Mouse (Mus musculus) heart, postnatal 0 days (tissue): ENCODE results near the gene Clta. TPM values are rescaled to one million over a fixed set of nuclear protein-coding genes. Genes with fewer than 3 reads are reported as not detected.
A peak's percentile ranks its signal among the peaks of the same experiment; 100 is the strongest.

Source experiments
- ATAC-seq: fragments of 200-750 bp; cut with Nextera tagmentation; 2 replicates; pipeline ENCODE4 v1.8.0; 2017; ENCODE audit warnings: low read depth, moderate number of reproducible peaks, moderate library complexity; ENCODE audit not compliant: insufficient read depth
- DNase-seq: peaks from one replicate; pipeline ENCODE4 v3.0.0-alpha.2; 2016; ENCODE audit warnings: low spot score
- H3K27ac ChIP-seq: fragments of 300-500 bp; sonication (generic); 2 replicates; pipeline ENCODE4 v1.5.1; 2014; ENCODE audit warnings: low read depth, mild to moderate bottlenecking
- H3K27me3 ChIP-seq: fragments of 300-500 bp; sonication (generic); 2 replicates; pipeline ENCODE4 v1.6.1; 2014; ENCODE audit warnings: low read length, mixed read lengths; ENCODE audit not compliant: control insufficient read depth, insufficient read depth
- H3K36me3 ChIP-seq: fragments of 300-500 bp; sonication (generic); replicated peaks from 2 replicates; pipeline ENCODE4 v1.6.1; 2014; ENCODE audit warnings: low read length, mixed read lengths; ENCODE audit not compliant: control insufficient read depth, insufficient read depth
- H3K4me1 ChIP-seq: fragments of 300-500 bp; sonication (generic); 2 replicates; pipeline ENCODE4 v1.6.1; 2014; ENCODE audit warnings: antibody characterized with exemption; ENCODE audit not compliant: control insufficient read depth, insufficient read depth
- H3K4me2 ChIP-seq: fragments of 300-500 bp; sonication (generic); 2 replicates; pipeline ENCODE4 v1.6.1; 2014; ENCODE audit warnings: low read depth, mild to moderate bottlenecking, low read length, moderate library complexity
- H3K4me3 ChIP-seq: fragments of 300-500 bp; sonication (generic); 2 replicates; pipeline ENCODE4 v1.5.1; 2014; ENCODE audit warnings: low read depth, low read length
- H3K9ac ChIP-seq: fragments of 300-500 bp; sonication (generic); replicated peaks from 2 replicates; pipeline ENCODE4 v1.6.1; 2014; ENCODE audit warnings: low read depth, low read length, mixed read lengths
- H3K9me3 ChIP-seq: fragments of 300-500 bp; sonication (generic); replicated peaks from 2 replicates; pipeline ENCODE4 v1.6.1; 2016; ENCODE audit warnings: low read length; ENCODE audit not compliant: control insufficient read depth
- CTCF ChIP-seq: IDR thresholded peaks from 2 replicates; pipeline ENCODE4 v1.5.1; 2016; ENCODE audit warnings: antibody characterized with exemption, control low read depth, low read depth
- EP300 ChIP-seq: IDR thresholded peaks from 2 replicates; pipeline ENCODE4 v1.6.1; 2016; ENCODE audit warnings: antibody characterized with exemption, low read depth
- WGBS: fragments of 180-500 bp; shearing (Covaris S2); extraction: QIAGEN DNeasy Blood & Tissue Kit; methylation state at CpG from one replicate; pipeline ENCODE4 v1.1.7; 2014; 5-methylcytosine and 5-hydroxymethylcytosine counted together
- polyA plus RNA-seq: library from polyadenylated mRNA; unstranded; fragments of >200 nt; fragmentation: Nextera tagmentation; extraction: Ambion mirVana; gene quantifications from 2 replicates; pipeline ENCODE4 v1.2.1, GENCODE M21; 2015
- total RNA-seq: library from RNA; depleted of rRNA; stranded (reverse); fragments of >200 nt; gene quantifications from 2 replicates; pipeline ENCODE4 v1.2.3, GENCODE M21; 2014; ENCODE audit warnings: low replicate concordance

Clta gene
- total and polyA plus RNA-seq, 2 experiments from 2014 or later = 106 to 168 TPM

DNA sequence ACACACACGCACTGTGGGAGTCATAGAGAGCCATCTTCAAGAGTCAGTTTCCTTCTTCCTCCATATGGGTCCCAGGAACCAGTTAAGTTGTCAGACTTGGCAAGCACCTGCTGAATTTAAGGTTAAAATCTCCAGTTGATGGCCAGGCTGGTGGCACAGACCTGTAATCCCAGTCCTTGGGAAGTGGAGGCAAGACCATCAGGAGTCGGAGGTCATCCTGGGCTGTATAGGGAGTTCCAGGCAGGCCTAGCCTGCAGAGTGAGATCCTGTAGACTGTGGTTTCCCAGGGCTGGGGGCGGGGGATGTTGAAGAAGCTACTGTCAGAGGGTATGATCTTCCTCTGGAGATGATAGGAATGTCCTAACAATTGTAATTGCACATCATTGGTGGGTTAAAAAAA lies 15.3 kb upstream of the Clta start:
- H3K4me3 ChIP-seq = no peak overlapping the region
- no peak for TF ChIP-seq EP300
- TF ChIP-seq CTCF = no peak
- H3K9ac ChIP-seq = no peak overlapping the region
- 0 out of 2 replicates have a peak, but pooled peaks cover under 1% of the 10 kb centered on the region for H3K27me3 ChIP-seq
- DNase-seq (no peak), ATAC-seq (no peak)
- H3K36me3 ChIP-seq = no peaks in the 10 kb centered on the region
- WGBS = 81% methylated on average over 3 of the region's 3 CpGs
- no peaks in the 10 kb centered on the region for H3K9me3 ChIP-seq
- H3K4me2 ChIP-seq = no peak overlapping the region
- H3K27ac ChIP-seq = no peak overlapping the region
- H3K4me1 ChIP-seq = no peaks in the 10 kb centered on the region

DNA sequence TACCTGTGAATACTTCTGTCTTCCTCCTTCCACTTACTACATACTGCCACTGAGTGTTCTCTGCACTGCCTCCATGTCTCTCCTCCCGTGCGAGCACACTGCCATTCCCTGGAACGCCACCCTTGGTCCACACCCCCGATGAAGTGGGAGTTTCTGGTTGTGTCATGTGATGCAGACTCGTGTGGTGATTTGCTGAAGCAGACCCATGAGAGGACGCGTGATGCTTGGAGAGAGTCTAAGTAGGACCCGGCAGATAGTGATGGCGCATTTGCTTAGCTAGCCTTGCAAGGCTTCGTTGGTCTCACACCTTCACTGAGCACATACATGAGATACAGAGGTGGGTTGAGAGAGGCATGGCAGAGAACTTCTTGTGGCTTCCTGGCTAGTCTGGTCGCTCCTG lies 11.2 kb upstream of the Clta start:
- DNase-seq = no peak
- TF ChIP-seq EP300 (no peak), CTCF (no peak)
- Histone ChIP-seq H3K4me3 (no peak overlapping the region), H3K27ac (no peak overlapping the region), H3K4me1 (no peaks in the 10 kb centered on the region), H3K36me3 (no peaks in the 10 kb centered on the region), H3K9ac (no peak overlapping the region), H3K27me3 (no peaks in the 10 kb centered on the region), H3K4me2 (no peak overlapping the region), H3K9me3 (no peaks in the 10 kb centered on the region)
- ATAC-seq = no peak
- 88% methylated on average over 11 of the region's 11 CpGs for WGBS

DNA sequence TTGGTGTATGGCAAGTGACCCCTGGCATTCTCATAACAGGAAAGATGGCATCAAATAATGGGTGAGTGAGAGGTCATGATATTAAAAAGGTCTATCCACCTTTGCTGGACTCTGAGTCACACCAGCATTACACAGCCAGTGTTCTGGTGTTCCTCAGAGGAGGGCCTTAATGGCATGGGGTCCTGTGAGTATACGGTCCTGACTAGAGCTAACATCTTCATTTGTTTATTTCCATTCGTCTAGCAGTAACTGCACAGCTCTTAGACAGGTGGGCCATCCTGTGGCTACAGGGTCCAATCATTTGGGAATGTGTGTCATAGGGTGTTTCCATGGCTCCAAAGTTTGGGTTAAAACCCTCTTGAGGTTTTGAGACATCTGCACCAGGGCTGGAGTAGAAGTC lies 9.9 kb upstream of the Clta start:
- Histone ChIP-seq H3K4me2 (no peak overlapping the region), H3K4me1 (no peaks in the 10 kb centered on the region), H3K36me3 (no peaks in the 10 kb centered on the region), H3K9ac (no peak overlapping the region), H3K27ac (no peak overlapping the region), H3K27me3 (no peaks in the 10 kb centered on the region), H3K9me3 (no peaks in the 10 kb centered on the region), H3K4me3 (no peak overlapping the region)
- ATAC-seq (no peak), DNase-seq (no peak)
- 64% methylated on average over 2 of the region's 2 CpGs for WGBS
- TF ChIP-seq EP300 (no peak), CTCF (no peak)

DNA sequence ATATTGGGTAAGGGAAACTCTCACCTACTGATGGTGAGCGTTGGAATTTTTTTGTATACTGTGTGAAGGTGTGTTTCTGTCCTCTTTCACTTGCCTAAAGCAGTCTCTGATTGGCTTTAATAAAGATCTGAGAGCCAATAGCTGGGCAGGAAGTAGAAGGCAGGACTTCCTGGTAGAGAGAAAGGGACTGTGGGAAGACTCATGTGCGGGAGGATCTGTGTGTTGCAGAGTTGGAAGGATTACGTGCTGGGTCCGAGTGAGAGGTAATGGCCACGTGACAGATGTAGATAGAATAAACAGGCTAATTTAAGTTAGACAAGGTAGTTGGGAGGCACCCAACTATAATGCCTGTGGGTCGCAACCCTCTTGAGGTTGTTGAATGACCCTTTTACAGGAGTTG lies 630 bp upstream of the Clta start:
- DNase-seq (no peak), ATAC-seq (no peak)
- Histone ChIP-seq H3K4me1 (no peaks in the 10 kb centered on the region), H3K4me2 (no peak overlapping the region), H3K9me3 (no peaks in the 10 kb centered on the region), H3K27ac (no peak overlapping the region), H3K4me3 (no peak overlapping the region), H3K27me3 (no peaks in the 10 kb centered on the region), H3K9ac (no peak overlapping the region), H3K36me3 (no peaks in the 10 kb centered on the region)
- TF ChIP-seq CTCF (no peak), EP300 (no peak)
- 80% methylated on average over 6 of the region's 6 CpGs for WGBS

DNA sequence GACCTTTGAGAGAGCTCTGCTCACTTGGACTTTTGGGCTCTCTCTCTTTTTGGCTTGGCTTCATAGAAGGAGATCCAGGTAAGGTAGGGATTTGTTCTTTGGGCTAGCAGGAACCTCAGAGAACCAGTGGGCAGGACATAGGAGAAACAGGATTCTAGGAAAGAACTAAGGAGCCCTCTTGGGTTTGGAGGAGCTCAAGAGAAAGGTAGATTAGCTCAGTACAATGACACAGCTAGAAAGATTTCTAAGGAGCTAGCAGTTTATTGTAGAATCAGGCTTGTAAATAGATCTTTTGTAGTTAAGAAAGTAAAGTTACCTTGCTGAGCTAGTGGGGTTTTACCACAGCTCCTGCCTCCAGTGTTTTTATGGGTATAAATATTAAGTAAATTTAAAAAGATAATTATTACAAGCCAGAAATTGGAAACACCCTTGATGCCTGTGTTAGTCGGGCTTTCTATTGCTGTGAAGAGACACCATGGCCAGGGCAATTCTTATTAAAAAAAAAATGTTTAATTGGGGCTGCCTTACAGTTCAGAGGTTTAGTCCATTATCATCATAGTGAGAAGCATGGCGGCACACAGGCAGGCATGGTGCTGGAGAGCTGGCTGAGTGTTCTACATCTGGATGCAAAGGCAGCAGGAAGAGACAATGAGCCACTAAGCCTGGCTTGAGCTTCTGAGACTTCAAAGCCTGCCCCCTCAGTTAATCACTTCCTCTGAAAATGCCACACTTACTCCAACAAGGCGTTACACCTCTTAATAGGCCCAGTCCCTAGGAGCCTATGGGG lies 564 bp downstream of the Clta start:
- ATAC-seq (no peak), DNase-seq (no peak)
- Histone ChIP-seq H3K36me3 (no peaks in the 10 kb centered on the region), H3K9me3 (no peaks in the 10 kb centered on the region), H3K4me3 (no peak overlapping the region), H3K27me3 (no peaks in the 10 kb centered on the region), H3K27ac (no peak overlapping the region), H3K4me1 (no peaks in the 10 kb centered on the region), H3K4me2 (no peak overlapping the region), H3K9ac (no peak overlapping the region)
- TF ChIP-seq EP300 (no peak), CTCF (no peak)
- WGBS = 74% methylated on average over 3 of the region's 3 CpGs

DNA sequence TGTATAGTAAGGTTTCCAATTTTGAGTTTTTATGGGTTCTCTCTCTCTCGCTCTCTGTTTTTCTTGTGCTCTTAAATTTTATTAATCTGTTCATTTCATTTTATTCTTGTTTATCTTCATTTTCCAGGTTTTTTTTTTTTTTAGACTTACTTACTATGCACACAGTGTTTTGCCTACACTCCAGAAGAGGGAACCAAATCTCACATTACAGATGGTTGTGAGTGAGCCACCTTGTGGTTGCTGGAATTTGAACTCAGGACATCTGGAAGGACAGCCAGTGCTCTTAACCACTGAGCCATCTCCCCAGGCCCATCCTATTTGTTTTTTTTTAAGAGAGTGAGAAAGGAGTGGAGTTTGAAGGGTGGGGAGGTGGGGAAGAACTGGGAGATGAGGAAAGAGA lies 5.9 kb downstream of the Clta start:
- Histone ChIP-seq H3K4me2 (no peak overlapping the region), H3K36me3 (no peaks in the 10 kb centered on the region), H3K27ac (no peak overlapping the region), H3K9ac (no peak overlapping the region), H3K4me3 (no peak overlapping the region), H3K9me3 (no peaks in the 10 kb centered on the region), H3K4me1 (peaks cover 16% of the 10 kb centered on the region), H3K27me3 (no peaks in the 10 kb centered on the region)
- WGBS = 94% methylated on average over 1 of the region's 1 CpGs
- DNase-seq (no peak), ATAC-seq (no peak)
- TF ChIP-seq CTCF = 0 out of 2 replicates have a peak, but pooled peaks have one; percentile 8
- no peak for TF ChIP-seq EP300
